Mouse (Mus musculus) urinary bladder, postnatal 4 days (tissue): ENCODE measurements around the gene Fgf10.

Source experiments
- DNase-seq, 2 experiments: peaks; one replicate each; pipeline ENCODE4 v3.0.0; 2021 to 2022; ENCODE audit warnings: low spot score in 2 of 2

Gene Fgf10

GRCm38 (mm10) chr13:118669491-118669890 lies at the start of gene Fgf10:
TSS of gene Fgf10 (plus strand) at chr13:118669791.
- no peak for DNase-seq

- DNase-seq: no peak
Measured at GRCm38 (mm10) chr13:118629661-118630428, 39.7 kb upstream of the Fgf10 start.

- DNase-seq: no peak
Measured at GRCm38 (mm10) chr13:118631500-118631899, 38.1 kb upstream of the Fgf10 start.

GRCm38 (mm10) chr13:118636047-118636446 lies 33.5 kb upstream of the Fgf10 start:
- no peak for DNase-seq

- no peak for DNase-seq
Measured at GRCm38 (mm10) chr13:118642585-118642984, 27.0 kb upstream of the Fgf10 start.

- no peak for DNase-seq
Measured at GRCm38 (mm10) chr13:118643138-118643537, 26.5 kb upstream of the Fgf10 start.

GRCm38 (mm10) chr13:118656991-118657390 lies 12.6 kb upstream of the Fgf10 start:
- no peak for DNase-seq

- no peak for DNase-seq
Measured at GRCm38 (mm10) chr13:118658031-118658430, 11.6 kb upstream of the Fgf10 start.

GRCm38 (mm10) chr13:118658608-118659326 lies 10.8 kb upstream of the Fgf10 start:
- no peak for DNase-seq

- DNase-seq: no peak
Measured at GRCm38 (mm10) chr13:118661664-118662063, 7.9 kb upstream of the Fgf10 start.

GRCm38 (mm10) chr13:118664901-118665300 lies 4.7 kb upstream of the Fgf10 start:
- no peak for DNase-seq

- DNase-seq: no peak
Measured at GRCm38 (mm10) chr13:118679228-118679627, 9.6 kb downstream of the Fgf10 start.

GRCm38 (mm10) chr13:118693049-118693448 lies 23.5 kb downstream of the Fgf10 start:
- no peak for DNase-seq

GRCm38 (mm10) chr13:118695103-118695502 lies 25.5 kb downstream of the Fgf10 start:
- no peak for DNase-seq

GRCm38 (mm10) chr13:118703727-118704126 lies 34.1 kb downstream of the Fgf10 start:
- no peak for DNase-seq

- no peak for DNase-seq
Measured at GRCm38 (mm10) chr13:118705716-118706115, 36.1 kb downstream of the Fgf10 start.

GRCm38 (mm10) chr13:118709912-118710311 lies 40.3 kb downstream of the Fgf10 start:
- DNase-seq: no peak

GRCm38 (mm10) chr13:118713626-118714150 lies 44.1 kb downstream of the Fgf10 start:
- DNase-seq: no peak

GRCm38 (mm10) chr13:118714284-118715065 lies 44.9 kb downstream of the Fgf10 start:
- peak in 1 of 2 experiments; percentile 16 for DNase-seq

GRCm38 (mm10) chr13:118715066-118716018 lies 45.8 kb downstream of the Fgf10 start:
- DNase-seq: peak in 1 of 2 experiments; percentile 17

- no peak for DNase-seq
Measured at GRCm38 (mm10) chr13:118716265-118716664, 46.7 kb downstream of the Fgf10 start.
